Mouse (Mus musculus) liver, postnatal 0 days (tissue): Measurements from ENCODE around the gene Kl. TPM values are rescaled to one million over a fixed set of nuclear protein-coding genes. Genes with fewer than 3 reads are reported as not detected.

ENCODE experiments used
- ATAC-seq: fragments of 200-750 bp; cut with Nextera tagmentation; 2 replicates; pipeline ENCODE4 v1.8.0; 2017; ENCODE audit warnings: mild to moderate bottlenecking, moderate library complexity
- DNase-seq: peaks from one replicate; pipeline ENCODE4 v3.0.0-alpha.2; 2016
- H3K27ac ChIP-seq: fragments of 300-500 bp; sonication (generic); 2 replicates; pipeline ENCODE4 v1.5.1; 2014; ENCODE audit warnings: antibody characterized with exemption, moderate library complexity, mild to moderate bottlenecking, low read depth
- H3K27me3 ChIP-seq: fragments of 300-500 bp; sonication (generic); 2 replicates; pipeline ENCODE4 v1.6.1; 2014; ENCODE audit warnings: low read length, control low read depth, mixed read lengths; ENCODE audit not compliant: insufficient read depth
- H3K36me3 ChIP-seq: fragments of 300-500 bp; sonication (generic); replicated peaks from 2 replicates; pipeline ENCODE4 v1.6.1; 2014; ENCODE audit warnings: mild to moderate bottlenecking, control low read depth, low read length, moderate library complexity, mixed read lengths; ENCODE audit not compliant: insufficient read depth
- H3K4me1 ChIP-seq: fragments of 300-500 bp; sonication (generic); 2 replicates; pipeline ENCODE4 v1.6.1; 2014; ENCODE audit warnings: antibody characterized with exemption, mild to moderate bottlenecking, control low read depth; ENCODE audit not compliant: insufficient read depth
- H3K4me2 ChIP-seq: fragments of 300-500 bp; sonication (generic); 2 replicates; pipeline ENCODE4 v1.6.1; 2014; ENCODE audit warnings: low read depth, mild to moderate bottlenecking, low read length, moderate library complexity, mixed read lengths
- H3K4me3 ChIP-seq: fragments of 300-500 bp; sonication (generic); 2 replicates; pipeline ENCODE4 v1.5.1; 2014; ENCODE audit warnings: low read depth, low read length
- H3K9ac ChIP-seq: fragments of 300-500 bp; sonication (generic); replicated peaks from 2 replicates; pipeline ENCODE4 v1.6.1; 2014; ENCODE audit warnings: mild to moderate bottlenecking, moderate library complexity
- H3K9me3 ChIP-seq: fragments of 300-500 bp; sonication (generic); 2 replicates; pipeline ENCODE4 v1.6.1; 2016; ENCODE audit warnings: mild to moderate bottlenecking, control low read depth, low read length, mixed read lengths
- CTCF ChIP-seq: sonication (generic); IDR thresholded peaks from 2 replicates; pipeline ENCODE4 v1.5.1; 2016; ENCODE audit warnings: antibody characterized with exemption, low read depth
- EP300 ChIP-seq: IDR thresholded peaks from 2 replicates; pipeline ENCODE4 v1.6.1; 2016; ENCODE audit warnings: antibody characterized with exemption, low read depth, mild to moderate bottlenecking
- WGBS: fragments of 180-500 bp; shearing (Covaris S2); extraction: QIAGEN DNeasy Blood & Tissue Kit; methylation state at CpG from one replicate; pipeline ENCODE4 v1.1.7; 2014; ENCODE audit not compliant: insufficient replicate concordance; 5-methylcytosine and 5-hydroxymethylcytosine counted together
- polyA plus RNA-seq: library from polyadenylated mRNA; unstranded; fragments of >200 nt; fragmentation: Nextera tagmentation; extraction: Ambion mirVana; gene quantifications from 2 replicates; pipeline ENCODE4 v1.2.1, GENCODE M21; 2015

Kl gene
- polyA plus RNA-seq, 1 experiment from 2014 or later: 0.08 TPM

- no peak overlapping the region for H3K9ac ChIP-seq
- WGBS: 34% methylated on average over 3 of the region's 3 CpGs
- H3K36me3 ChIP-seq: no peaks in the 10 kb centered on the region
- ATAC-seq: no peak
- no peak for DNase-seq
- H3K4me3 ChIP-seq: no peak overlapping the region
- H3K4me2 ChIP-seq: no peak overlapping the region
- TF ChIP-seq EP300 (no peak), CTCF (no peak)
- H3K27ac ChIP-seq: no peak overlapping the region
- H3K27me3 ChIP-seq: no peaks in the 10 kb centered on the region
- no peaks in the 10 kb centered on the region for H3K4me1 ChIP-seq
- no peaks in the 10 kb centered on the region for H3K9me3 ChIP-seq
Observed at GRCm38 (mm10) chr5:150970551-150970950, 18.1 kb downstream of the Kl start.

- H3K4me2 ChIP-seq: no peak overlapping the region
- no peaks in the 10 kb centered on the region for H3K9me3 ChIP-seq
- 62% methylated on average over 6 of the region's 6 CpGs for WGBS
- H3K4me3 ChIP-seq: no peak overlapping the region
- no peak for ATAC-seq
- H3K4me1 ChIP-seq: no peaks in the 10 kb centered on the region
- no peak for DNase-seq
- no peaks in the 10 kb centered on the region for H3K27me3 ChIP-seq
- no peaks in the 10 kb centered on the region for H3K36me3 ChIP-seq
- TF ChIP-seq EP300: no peak
- no peak for TF ChIP-seq CTCF
- no peak overlapping the region for H3K27ac ChIP-seq
- no peak overlapping the region for H3K9ac ChIP-seq
Observed at GRCm38 (mm10) chr5:150971126-150971525, 18.7 kb downstream of the Kl start.

GRCm38 (mm10) chr5:150974226-150974625 lies 21.8 kb downstream of the Kl start:
- Histone ChIP-seq H3K4me1 (no peaks in the 10 kb centered on the region), H3K27ac (no peak overlapping the region), H3K9me3 (no peaks in the 10 kb centered on the region), H3K9ac (no peak overlapping the region), H3K36me3 (no peaks in the 10 kb centered on the region), H3K4me3 (no peak overlapping the region), H3K27me3 (no peaks in the 10 kb centered on the region), H3K4me2 (no peak overlapping the region)
- TF ChIP-seq EP300: no peak
- no peak for TF ChIP-seq CTCF
- no peak for ATAC-seq
- DNase-seq: no peak
- 80% methylated on average over 3 of the region's 3 CpGs for WGBS

- TF ChIP-seq EP300 (no peak), CTCF (no peak)
Observed at GRCm38 (mm10) chr5:150977383-150977958, 25.1 kb downstream of the Kl start.

GRCm38 (mm10) chr5:150979341-150980136 lies 27.1 kb downstream of the Kl start:
- no peaks in the 10 kb centered on the region for H3K27me3 ChIP-seq
- DNase-seq (no peak), ATAC-seq (no peak)
- no peak overlapping the region for H3K27ac ChIP-seq
- TF ChIP-seq EP300: no peak
- TF ChIP-seq CTCF: no peak
- WGBS: 75% methylated on average over 5 of the region's 5 CpGs
- no peaks in the 10 kb centered on the region for H3K4me1 ChIP-seq
- H3K4me2 ChIP-seq: no peak overlapping the region
- H3K4me3 ChIP-seq: no peak overlapping the region
- H3K36me3 ChIP-seq: no peaks in the 10 kb centered on the region
- H3K9me3 ChIP-seq: no peaks in the 10 kb centered on the region
- no peak overlapping the region for H3K9ac ChIP-seq

More at GRCm38 (mm10) chr5:150977383-150977958, 25.1 kb downstream of the Kl start:
- Histone ChIP-seq H3K27ac (no peak overlapping the region), H3K4me1 (no peaks in the 10 kb centered on the region), H3K4me3 (no peak overlapping the region), H3K27me3 (no peaks in the 10 kb centered on the region), H3K9ac (no peak overlapping the region), H3K4me2 (no peak overlapping the region), H3K36me3 (no peaks in the 10 kb centered on the region), H3K9me3 (no peaks in the 10 kb centered on the region)
- WGBS: 73% methylated on average over 14 of the region's 14 CpGs
- ATAC-seq (no peak), DNase-seq (no peak)

GRCm38 (mm10) chr5:150982082-150982481 lies 29.7 kb downstream of the Kl start:
- ATAC-seq (no peak), DNase-seq (no peak)
- Histone ChIP-seq H3K4me3 (no peak overlapping the region), H3K9me3 (no peaks in the 10 kb centered on the region), H3K27ac (no peak overlapping the region), H3K36me3 (no peaks in the 10 kb centered on the region), H3K4me1 (no peaks in the 10 kb centered on the region), H3K9ac (no peak overlapping the region), H3K27me3 (no peaks in the 10 kb centered on the region), H3K4me2 (no peak overlapping the region)
- TF ChIP-seq EP300: no peak
- no peak for TF ChIP-seq CTCF
- 79% methylated on average over 2 of the region's 2 CpGs for WGBS
